Mouse (Mus musculus): Measurements from ENCODE around the gene Tubb4a. TPM values are rescaled to one million over a fixed set of nuclear protein-coding genes. Genes with fewer than 3 reads are reported as not detected.
"Not testable (repeated sequence)": the region's sequence is repeated elsewhere in the genome, so short reads cannot be mapped to it uniquely, and the experiment has no call there.

Tubb4a gene
- total RNA-seq, 2 experiments from 2014 or later, result 519 to 556 TPM

DNA sequence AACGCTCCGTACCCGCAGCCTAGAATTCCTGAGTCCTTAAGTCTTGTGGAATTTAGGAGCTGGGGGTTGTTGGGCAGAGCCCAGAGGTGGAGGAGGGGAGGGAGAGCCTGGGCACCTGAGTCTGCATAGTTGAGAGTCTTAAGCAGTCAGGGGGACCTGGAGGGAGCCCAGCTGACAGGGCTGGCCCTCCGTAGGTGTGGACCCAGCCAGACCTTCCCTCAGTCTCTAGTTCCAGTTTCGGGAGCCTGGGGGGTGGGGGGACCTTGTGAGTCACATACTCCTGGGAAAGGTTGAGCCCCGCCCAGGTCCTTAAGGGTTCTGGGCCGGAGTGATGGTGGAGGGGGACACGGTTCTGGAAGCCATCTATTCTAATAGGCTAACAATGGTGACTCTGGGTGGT lies 24.6 kb downstream of the Tubb4a start:
- DNase-seq (ENCODE audit: extremely low spot score in 1 of 2, low spot score in 2 of 2), result no peak
- intact Hi-C loops (cut with DNase I), result no loop called here

GRCm38 (mm10) chr17:57062548-57062947 lies 25.0 kb downstream of the Tubb4a start:
- intact Hi-C loops (cut with DNase I), result no loop called here
- no peak for DNase-seq (ENCODE audit: extremely low spot score in 1 of 2, low spot score in 2 of 2)

- intact Hi-C loops (cut with DNase I), result no loop called here
- peak in 1 of 2 experiments; percentile 53 for DNase-seq (ENCODE audit: extremely low spot score in 1 of 2, low spot score in 2 of 2)
Measured at GRCm38 (mm10) chr17:57062011-57062521, 25.5 kb downstream of the Tubb4a start.

DNA sequence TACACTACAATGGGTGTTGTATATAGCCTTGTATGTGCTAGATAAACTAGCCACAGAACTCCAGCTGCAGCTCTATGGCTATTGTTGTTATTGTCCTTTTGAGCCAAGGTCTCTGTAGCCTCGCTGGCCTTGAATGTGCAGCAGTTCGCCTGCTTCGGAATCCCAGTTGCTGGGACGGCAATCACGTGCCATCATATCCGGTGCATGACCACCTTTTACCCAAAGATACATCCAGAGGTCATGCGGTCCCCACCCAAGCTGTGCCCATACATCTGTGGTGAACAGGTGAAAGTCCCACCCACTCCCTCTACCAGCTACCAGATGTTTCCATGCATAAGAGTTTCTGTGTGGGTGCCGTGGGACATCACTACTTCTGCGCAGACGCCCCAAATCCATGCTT lies 26.5 kb downstream of the Tubb4a start:
- DNase-seq (ENCODE audit: extremely low spot score in 1 of 2, low spot score in 2 of 2), result no peak
- intact Hi-C loops (cut with DNase I), result no loop called here

DNA sequence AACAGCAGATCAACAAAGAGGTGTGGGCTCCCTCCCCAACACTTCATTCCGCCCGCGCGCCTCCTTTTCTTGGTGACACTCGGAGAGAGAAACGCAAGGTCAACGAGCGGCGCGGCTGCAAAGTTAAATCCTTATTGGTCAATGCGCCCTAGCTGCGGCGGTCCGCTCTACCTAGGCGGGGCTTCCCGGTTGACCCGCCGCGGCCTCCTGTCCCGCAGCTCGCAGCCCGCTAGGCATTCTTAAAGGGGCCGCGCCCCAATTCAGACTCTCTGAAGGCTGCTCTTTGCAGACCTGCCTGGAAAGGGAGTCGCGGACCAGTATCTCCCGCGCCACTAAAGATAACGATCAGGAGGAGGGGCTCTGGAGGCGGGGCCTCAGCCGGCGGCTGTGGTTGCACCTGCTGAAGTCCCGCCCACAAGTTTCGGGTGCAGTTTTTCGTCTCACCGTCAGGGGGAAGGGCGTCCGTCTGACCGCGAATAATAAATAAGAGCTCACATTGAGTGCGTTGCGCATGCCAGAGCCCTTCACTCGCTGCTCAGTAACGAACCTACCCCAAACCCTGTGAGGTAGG lies 27.3 kb downstream of the Tubb4a start:
- intact Hi-C loops (cut with DNase I), result no loop called here
- DNase-seq (ENCODE audit: extremely low spot score in 1 of 2, low spot score in 2 of 2), result peak; percentile 92 to 96

DNA sequence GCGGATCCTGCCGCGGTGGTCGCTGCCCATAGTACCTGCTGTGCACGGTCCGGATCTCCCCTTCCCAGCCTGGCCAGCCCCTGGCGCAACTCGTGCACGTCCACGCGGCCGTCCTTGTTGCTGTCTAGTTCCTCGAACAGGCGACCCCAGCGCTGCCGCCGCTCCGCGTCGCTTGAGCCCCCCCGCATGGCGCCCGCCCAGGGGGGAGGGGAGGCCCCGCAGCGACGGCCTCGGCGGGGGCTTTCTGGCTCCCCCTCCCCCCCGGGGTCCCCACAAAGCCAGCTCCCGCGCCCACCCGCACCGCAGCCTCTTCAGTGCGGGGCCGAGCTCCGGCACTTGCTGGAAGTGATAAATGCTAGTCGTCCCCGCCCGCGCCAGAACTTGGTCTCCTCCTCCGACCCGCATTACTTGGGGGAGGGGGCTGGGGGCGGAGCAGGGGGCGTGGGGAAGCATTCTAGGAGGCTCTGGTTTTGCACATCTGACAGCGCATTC lies 28.1 kb downstream of the Tubb4a start, which contains the start of gene Slc25a23:
TSS of gene Slc25a23 (minus strand) at position 378 of the 492 bp plus-strand sequence.
- DNase-seq (ENCODE audit: extremely low spot score in 1 of 2, low spot score in 2 of 2), result peak; percentile 70 to 91
- intact Hi-C loops (cut with DNase I), result no loop called here

- intact Hi-C loops (cut with DNase I), result no loop called here
- DNase-seq (ENCODE audit: extremely low spot score in 1 of 2, low spot score in 2 of 2), result peak in 1 of 2 experiments; percentile 58
Measured at GRCm38 (mm10) chr17:57058891-57059485, 28.6 kb downstream of the Tubb4a start, which contains the start of gene Crb3. TSS of gene Crb3 (plus strand) at chr17:57059105.

- no peak for DNase-seq (ENCODE audit: extremely low spot score in 1 of 2, low spot score in 2 of 2)
- intact Hi-C loops (cut with DNase I), result no loop called here
Measured at GRCm38 (mm10) chr17:57056246-57056645, 31.3 kb downstream of the Tubb4a start.

DNA sequence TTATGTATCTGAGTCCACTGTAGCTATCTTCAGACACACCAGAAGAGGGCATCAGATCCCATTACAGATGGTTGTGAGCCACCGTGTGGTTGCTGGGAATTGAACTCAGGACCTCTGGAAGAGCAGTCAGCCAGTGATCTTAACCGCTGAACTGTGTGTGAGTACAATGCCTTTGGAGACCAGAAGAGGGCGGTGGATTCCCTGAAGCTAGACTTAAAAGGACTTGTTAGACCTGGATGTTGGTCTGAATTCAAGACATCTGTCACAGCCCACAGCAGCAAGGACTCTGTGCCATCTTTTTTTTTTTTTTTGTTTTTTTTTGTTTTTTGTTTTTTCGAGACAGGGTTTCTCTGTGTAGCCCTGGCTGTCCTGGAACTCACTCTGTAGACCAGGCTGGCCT lies 35.9 kb downstream of the Tubb4a start:
- intact Hi-C loops (cut with DNase I); DNase-seq (ENCODE audit: extremely low spot score in 1 of 2, low spot score in 2 of 2): not testable (repeated sequence)

- intact Hi-C loops (cut with DNase I), result no loop called here
- DNase-seq (ENCODE audit: extremely low spot score in 1 of 2, low spot score in 2 of 2), result no peak
Measured at GRCm38 (mm10) chr17:57048816-57049215, 38.8 kb downstream of the Tubb4a start.

- intact Hi-C loops (cut with DNase I), result no loop called here
- DNase-seq (ENCODE audit: extremely low spot score in 1 of 2, low spot score in 2 of 2), result peak in 1 of 2 experiments; percentile 74
Measured at GRCm38 (mm10) chr17:57047406-57047805, 40.2 kb downstream of the Tubb4a start.

DNA sequence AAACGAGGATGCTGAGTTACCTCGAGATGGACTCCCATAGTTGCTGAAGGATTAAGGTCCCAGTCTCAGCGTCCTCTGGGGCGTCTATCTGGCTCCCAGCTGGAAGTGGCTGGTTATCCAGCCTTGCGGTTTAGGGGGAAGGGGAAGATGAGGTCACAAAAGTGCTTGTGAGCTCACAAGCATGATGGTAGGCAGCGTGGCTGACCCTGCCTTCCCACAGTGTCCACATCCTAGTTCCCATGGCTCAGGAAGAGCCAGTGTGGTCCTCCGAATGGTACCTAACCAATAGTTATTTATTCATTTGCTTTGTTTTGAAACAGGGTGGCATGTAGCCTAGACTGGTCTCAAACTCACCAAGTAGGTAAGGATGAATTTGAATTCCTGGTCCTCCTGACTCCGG lies 46.0 kb downstream of the Tubb4a start, which contains the start of gene Slc25a41:
TSS of gene Slc25a41 (minus strand) at position 101 of the 400 bp plus-strand sequence.
- DNase-seq (ENCODE audit: extremely low spot score in 1 of 2, low spot score in 2 of 2), result no peak
- intact Hi-C loops (cut with DNase I), result no loop called here

GRCm38 (mm10) chr17:57038978-57039377 lies 48.6 kb downstream of the Tubb4a start:
- DNase-seq (ENCODE audit: extremely low spot score in 1 of 2, low spot score in 2 of 2), result no peak
- intact Hi-C loops (cut with DNase I), result no loop called here

- intact Hi-C loops (cut with DNase I), result no loop called here
- DNase-seq (ENCODE audit: extremely low spot score in 1 of 2, low spot score in 2 of 2), result no peak
Measured at GRCm38 (mm10) chr17:57032854-57033253, 54.7 kb downstream of the Tubb4a start.

- DNase-seq (ENCODE audit: extremely low spot score in 1 of 2, low spot score in 2 of 2), result peak; percentile 100
- intact Hi-C loops (cut with DNase I), result no loop called here
Measured at GRCm38 (mm10) chr17:57031661-57032420, 55.7 kb downstream of the Tubb4a start.

DNA sequence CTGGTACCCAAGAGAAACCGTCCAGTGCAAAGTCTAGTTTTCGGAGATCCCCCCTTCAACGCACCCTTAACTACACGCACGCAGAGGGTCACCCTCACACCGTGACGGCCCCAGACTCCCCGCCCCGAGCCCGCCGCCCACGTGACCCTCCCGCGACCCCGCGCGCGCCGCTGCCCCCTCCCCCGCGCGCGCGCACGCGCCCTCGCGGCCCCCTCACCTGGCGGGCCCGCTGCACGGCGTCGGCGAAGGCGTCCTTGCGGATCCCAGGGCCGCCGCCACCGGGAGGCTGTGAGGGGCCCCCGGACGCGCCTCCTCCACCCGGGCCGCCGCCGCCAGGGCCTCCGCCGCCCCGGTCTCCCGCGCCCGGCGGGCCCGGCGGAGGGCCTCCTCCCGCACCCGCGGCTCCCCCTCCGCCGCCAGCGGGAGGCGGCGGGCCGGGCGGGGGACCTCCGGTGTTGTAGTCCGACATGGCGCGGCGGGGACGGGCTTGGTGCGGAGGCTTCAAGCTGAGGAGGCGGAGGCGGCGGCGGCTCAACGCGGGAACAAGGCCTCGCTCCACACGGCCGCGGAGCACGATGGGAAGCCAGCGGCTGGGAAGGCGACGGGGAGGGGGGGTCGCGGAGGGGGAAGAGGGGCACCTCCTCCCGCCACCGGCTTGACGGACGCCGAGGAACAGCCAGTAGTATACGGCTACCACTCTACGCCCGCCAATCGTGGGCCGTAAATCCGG lies 56.5 kb downstream of the Tubb4a start, which contains the start of gene Khsrp:
TSS of gene Khsrp (minus strand) at position 592 of the 730 bp plus-strand sequence.
- peak in 1 of 2 experiments; percentile 80 for DNase-seq (ENCODE audit: extremely low spot score in 1 of 2, low spot score in 2 of 2)
- intact Hi-C loops (cut with DNase I), result no loop called here

All from left cerebral cortex, postnatal 10 days (tissue).